23 mouse cellular contexts compared by ENCODE assay signal in genomic region chr1:22262169-22262950, GRCm38 (mm10).
DNase-seq lines count a peak whose midpoint lies in the region; ATAC-seq lines count a peak whose summit lies in the region.
"Had no signal": no experiment of that assay in that cellular context is flagged by ENCODE, and none has a peak within 500 bp of the region (broad histone marks: within the 10 kb centered on the region; RNA-seq: fewer than 3 reads in every experiment).

No protein-coding gene starts in this region.

- H3K4me1 ChIP-seq in kidney, embryonic 14.5 days (ENCODE audit: control insufficient read depth, insufficient read depth, low read length), result no peaks in the 10 kb centered on the region
- H3K4me1 ChIP-seq: stomach, embryonic 15.5 days had no signal

- H3K4me3 ChIP-seq in kidney, embryonic 14.5 days (ENCODE audit: low read length), result no peak overlapping the region
- H3K4me3 ChIP-seq: forebrain, embryonic 12.5 days; heart, adult 2 months; midbrain, embryonic 15.5 days; stomach, embryonic 15.5 days had no signal

- H3K9ac ChIP-seq in kidney, embryonic 14.5 days (ENCODE audit: low read depth, low read length), result no peak overlapping the region
- H3K9ac ChIP-seq: forebrain, embryonic 12.5 days; midbrain, embryonic 15.5 days; stomach, embryonic 15.5 days had no signal

- no peaks in the 10 kb centered on the region for H3K27me3 ChIP-seq in kidney, embryonic 14.5 days (ENCODE audit: control insufficient read depth, insufficient read depth, low read length)
- H3K27me3 ChIP-seq: forebrain, embryonic 12.5 days; midbrain, embryonic 15.5 days; stomach, embryonic 15.5 days had no signal

- ATAC-seq in kidney, embryonic 14.5 days (ENCODE audit: low FRiP score, low TSS enrichment), result peak; percentile 71; the same call in 1 of the 2 replicates
- ATAC-seq: activated CD4-positive, CD25-positive, alpha-beta regulatory T cell, adult 4 months; CD4-positive, CD25-positive, alpha-beta regulatory T cell, adult 4 months; midbrain, embryonic 15.5 days had no signal

- no peaks in the 10 kb centered on the region for H3K36me3 ChIP-seq in kidney, embryonic 14.5 days (ENCODE audit: control insufficient read depth, insufficient read depth, low read length)
- H3K36me3 ChIP-seq: forebrain, embryonic 12.5 days; G1E; midbrain, embryonic 15.5 days; stomach, embryonic 15.5 days had no signal

- no peaks in the 10 kb centered on the region for H3K9me3 ChIP-seq in kidney, embryonic 14.5 days (ENCODE audit: control insufficient read depth, low read length)
- H3K9me3 ChIP-seq: forebrain, embryonic 12.5 days; G1E; midbrain, embryonic 15.5 days; stomach, embryonic 15.5 days had no signal

- 35% methylated on average over 6 of the region's 6 CpGs for WGBS in kidney, embryonic 14.5 days

- intact Hi-C loops in left cerebral cortex, postnatal 4 days (cut with DNase I), result loop anchor here (10.0 kb wide), 1 partner anchor 1328 kb away; no protein-coding TSS in a partner anchor

- H3K27ac ChIP-seq in kidney, embryonic 14.5 days (ENCODE audit: low read depth, low read length), result no peak overlapping the region
- H3K27ac ChIP-seq: forebrain, embryonic 12.5 days; heart, adult 2 months; midbrain, embryonic 15.5 days; stomach, embryonic 15.5 days had no signal

- peak; percentile 68 to 69 for DNase-seq in cerebellum, postnatal 10 days
- DNase-seq in cerebellum, adult 18-20 months, result no peak
- DNase-seq in kidney, adult 8-10 months, result no peak
- peak; percentile 27 for DNase-seq in left cerebral cortex, postnatal 4 days
- no peak for DNase-seq in left cerebral cortex, adult 11 months (ENCODE audit: low spot score)
- peak; percentile 50 for DNase-seq in embryo, embryonic 10.5 days (ENCODE audit: low spot score)
- no peak for DNase-seq in urinary bladder, adult 2 months (ENCODE audit: low spot score)
- DNase-seq: adrenal gland, postnatal 10 days; gastrocnemius, postnatal 25 days; heart, adult 2 months; kidney, adult 9 months; liver; lung, postnatal 14 days; right cerebral cortex, postnatal 25 days; thymus, adult 18-20 months; thymus, postnatal 4 days had no signal

- no peak overlapping the region for H3K4me2 ChIP-seq in kidney, embryonic 14.5 days (replicated peaks; ENCODE audit: low read depth, low read length)
- H3K4me2 ChIP-seq: forebrain, embryonic 12.5 days; midbrain, embryonic 15.5 days; stomach, embryonic 15.5 days had no signal

Comparison
In these comparisons a context has a peak if more than half of its experiments do, and no peak if none do; other contexts are left out.
1. DNase-seq: peak in cerebellum, postnatal 10 days (2 of 2), left cerebral cortex, postnatal 4 days (single experiment) and embryo, embryonic 10.5 days (single experiment); none in cerebellum, adult 18-20 months (0 of 2), kidney, adult 8-10 months (0 of 2), left cerebral cortex, adult 11 months (single experiment) and urinary bladder, adult 2 months (single experiment).